Comparison of ENCODE assay signal across 8 mouse cellular contexts in the genomic region with DNA sequence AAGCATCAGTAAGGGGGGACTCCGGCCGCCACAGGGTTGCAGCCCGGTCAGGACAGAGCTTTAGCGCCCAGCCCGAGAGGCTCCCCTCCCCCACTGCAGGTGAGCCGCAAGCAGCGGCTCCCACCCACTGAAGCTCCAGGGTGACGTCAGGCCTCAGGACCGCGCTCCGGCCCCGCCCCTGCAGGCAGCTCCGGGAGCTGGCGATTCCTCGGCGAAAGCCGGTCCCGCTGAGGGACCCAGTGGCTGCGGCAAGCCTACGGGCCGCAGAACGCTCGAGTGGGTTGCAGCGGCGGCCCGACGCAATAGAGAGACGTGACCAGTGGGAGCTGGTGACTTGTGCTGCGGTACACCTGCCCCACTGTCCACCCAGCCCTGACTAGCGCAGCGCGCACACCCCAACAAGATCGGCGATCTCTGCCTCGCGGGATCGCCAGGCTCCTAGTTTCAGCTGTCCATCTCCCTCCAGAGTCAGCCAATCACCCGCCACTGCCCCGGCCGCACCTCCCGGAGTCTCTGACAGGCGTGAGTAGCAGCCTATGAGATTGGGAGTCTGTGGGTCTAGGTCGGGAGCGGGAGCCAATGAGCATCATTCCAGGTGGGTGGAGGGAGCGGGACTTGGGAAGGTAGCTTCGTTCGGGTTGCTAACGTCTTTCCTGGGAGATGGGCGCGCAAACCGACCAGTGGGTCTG. TPM values are rescaled to one million over a fixed set of nuclear protein-coding genes. Genes with fewer than 3 reads are reported as not detected.
DNase-seq lines count a peak whose midpoint lies in the region; TF ChIP-seq lines count a peak whose summit lies in the region.

A gene (plus strand): TSS at position 239 of the 689 bp plus-strand sequence.

- no peaks in the 10 kb centered on the region for H3K79me2 ChIP-seq in macrophage (ENCODE audit: inconsistent target)

- H3K36me3 ChIP-seq in macrophage (ENCODE audit: inconsistent target): no peaks in the 10 kb centered on the region

- H3K27ac ChIP-seq in left cerebral cortex, adult 2 months: peak within 1 kb of the TSS; percentile 93
- no peak within 1 kb of the TSS for H3K27ac ChIP-seq in macrophage

- TF ChIP-seq CTCF in left cerebral cortex, adult 2 months (IDR thresholded peaks at IDR 0.05): no peak; the same call in 1 of the 2 replicates

- DNase-seq in adrenal gland, adult 18-20 months (ENCODE audit: low spot score in 2 of 2): peak; percentile 96
- peak; percentile 100 for DNase-seq in embryo, embryonic 10.5 days (ENCODE audit: low spot score)
- peak; percentile 98 for DNase-seq in gastrocnemius, postnatal 10 days
- peak; percentile 99 for DNase-seq in hindlimb bud, embryonic 11.5 days (ENCODE audit: extremely low spot score, low read depth, low spot score)
- DNase-seq in left cerebral cortex, adult 2 months (ENCODE audit: extremely low spot score in 1 of 2, low spot score in 2 of 2): peak; percentile 99
- peak; percentile 99 for DNase-seq in retina, postnatal 7 days (ENCODE audit: low read depth, low spot score)
- peak; percentile 97 to 98 for DNase-seq in urinary bladder, adult 18-20 months (ENCODE audit: low spot score in 2 of 2)

- H3K4me3 ChIP-seq in left cerebral cortex, adult 2 months: peak within 1 kb of the TSS; percentile 73
- peak within 1 kb of the TSS; percentile 3; the same call in 1 of the 2 replicates for H3K4me3 ChIP-seq in macrophage (ENCODE audit: inconsistent target)

- intact Hi-C loops in left cerebral cortex, adult 2 months (cut with DNase I): loop anchor here (1.0 to 5.0 kb wide), 5 partner anchors 33 to 161 kb away; no protein-coding TSS in a partner anchor

- under 1% methylated on average over 51 of the region's 51 CpGs for WGBS in macrophage (ENCODE audit: missing documents)

RNA-seq across cellular contexts. Expression of the gene that starts here (rescaled TPM):
- total RNA-seq in adrenal gland, adult 18-20 months (2021): 10 to 100 TPM; 31.4 to 32.2 TPM
- 10 to 100 TPM; 27.2 to 34.8 TPM for total RNA-seq in gastrocnemius, postnatal 10 days (2021)
- total RNA-seq in left cerebral cortex, adult 2 months (2021): 100 to 1,000 TPM; 219 to 221 TPM
- 10 to 100 TPM in 2 of 26 experiments, 1 to 10 TPM in 20, under 1 TPM in 4; 0.49 to 14.8 (median 3.0) TPM for total RNA-seq in macrophage (2018; cell fraction: chromatin; rRNA removed)
- 1 to 10 TPM in 22 of 26 experiments, under 1 TPM in 4; 0.69 to 4.1 (median 2.3) TPM for total RNA-seq in macrophage (2018; cell fraction: cytosol; rRNA removed)
- total RNA-seq in macrophage (2018; cell fraction: nucleus; rRNA removed): 1 to 10 TPM in 25 of 26 experiments, under 1 TPM in 1; 0.96 to 9.7 (median 2.5) TPM
- polyA plus RNA-seq in macrophage (2018): 0.59 to 2.5 TPM (median 2.1 TPM) in 3 replicates

Comparison
In these comparisons a context has a peak if more than half of its experiments do, and no peak if none do; other contexts are left out.
1. RNA of the gene that starts here (total RNA-seq): 219 to 221 TPM in left cerebral cortex, adult 2 months; 27.2 to 34.8 TPM in gastrocnemius, postnatal 10 days and 31.4 to 32.2 TPM in adrenal gland, adult 18-20 months; every median in the first group is over 4 times any median in the second.
2. Peak in every context shown above with its lines, with median percentiles within 50 percentile points of each other: DNase-seq.